Mouse (Mus musculus) retina, adult 2 months (tissue): ENCODE measurements around the gene AI413582.

Source experiments
- DNase-seq: peaks from one replicate; pipeline ENCODE4 v3.0.0-alpha.2; 2012; ENCODE audit warnings: low read depth, low spot score

The AI413582 gene

GRCm38 (mm10) chr17:27555512-27556172 is 9.9 kb downstream of the AI413582 start:
- no peak for DNase-seq

GRCm38 (mm10) chr17:27555075-27555511 is 10.5 kb downstream of the AI413582 start:
- DNase-seq: no peak

GRCm38 (mm10) chr17:27554062-27554960 is 11.2 kb downstream of the AI413582 start:
- DNase-seq: no peak

- no peak for DNase-seq
Observed at GRCm38 (mm10) chr17:27552215-27553201, 13.0 kb downstream of the AI413582 start.

GRCm38 (mm10) chr17:27551393-27551940 is 14.1 kb downstream of the AI413582 start:
- no peak for DNase-seq

GRCm38 (mm10) chr17:27549234-27549633 is 16.3 kb downstream of the AI413582 start:
- no peak for DNase-seq

- no peak for DNase-seq
Observed at GRCm38 (mm10) chr17:27547253-27547868, 18.2 kb downstream of the AI413582 start.

GRCm38 (mm10) chr17:27546574-27547085 is 18.9 kb downstream of the AI413582 start:
- no peak for DNase-seq

GRCm38 (mm10) chr17:27545991-27546390 is 19.6 kb downstream of the AI413582 start:
- no peak for DNase-seq

GRCm38 (mm10) chr17:27544551-27544950 is 21.0 kb downstream of the AI413582 start:
- DNase-seq: no peak

- no peak for DNase-seq
Observed at GRCm38 (mm10) chr17:27541984-27542383, 23.6 kb downstream of the AI413582 start.

- no peak for DNase-seq
Observed at GRCm38 (mm10) chr17:27541261-27541660, 24.3 kb downstream of the AI413582 start.

GRCm38 (mm10) chr17:27534718-27535117 is 30.8 kb downstream of the AI413582 start:
- peak; percentile 66 for DNase-seq

- DNase-seq: no peak
Observed at GRCm38 (mm10) chr17:27533354-27533753, 32.2 kb downstream of the AI413582 start.

GRCm38 (mm10) chr17:27532095-27532494 is 33.5 kb downstream of the AI413582 start:
- no peak for DNase-seq

GRCm38 (mm10) chr17:27528767-27529166 is 36.8 kb downstream of the AI413582 start:
- DNase-seq: no peak

- DNase-seq: no peak
Observed at GRCm38 (mm10) chr17:27528030-27528429, 37.5 kb downstream of the AI413582 start.

GRCm38 (mm10) chr17:27527188-27527587 is 38.4 kb downstream of the AI413582 start:
- DNase-seq: no peak

- DNase-seq: no peak
Observed at GRCm38 (mm10) chr17:27523121-27523520, 42.4 kb downstream of the AI413582 start.

GRCm38 (mm10) chr17:27521303-27521702 is 44.3 kb downstream of the AI413582 start, which contains the start of gene Grm4:
Gene Grm4 (minus strand): TSS chr17:27521403.
- DNase-seq: no peak
